ENCODE assay signal across 10 mouse cellular contexts in genomic region chr2:4975807-4976206, GRCm38 (mm10).
DNase-seq lines count a peak whose midpoint lies in the region.
"Had no signal": no experiment of that assay in that cellular context is flagged by ENCODE, and none has a peak within 500 bp of the region (broad histone marks: within the 10 kb centered on the region; RNA-seq: fewer than 3 reads in every experiment).

TSS of gene Ucma (plus strand) at chr2:4976122.

- DNase-seq in cerebellum, postnatal 10 days, result peak; percentile 61 to 81
- no peak for DNase-seq in cerebellum, adult 8-10 months
- peak; percentile 16 for DNase-seq in layer of hippocampus, adult 11-12 months (ENCODE audit: low spot score)
- no peak for DNase-seq in layer of hippocampus, adult 9-10 months (ENCODE audit: low spot score)
- DNase-seq in brain, embryonic 18.5 days (ENCODE audit: low read depth, low spot score), result peak; percentile 20
- peak; percentile 3 to 47 for DNase-seq in left cerebral cortex, adult 9 months (ENCODE audit: low spot score in 2 of 2)
- no peak for DNase-seq in thymus, postnatal 14 days
- no peak for DNase-seq in ovary, postnatal 14 days (ENCODE audit: low spot score)
- DNase-seq: gastrocnemius, postnatal 36 days; heart, postnatal 4 days had no signal

Comparison
In these comparisons a context has a peak if more than half of its experiments do, and no peak if none do; other contexts are left out.
1. DNase-seq: peak in cerebellum, postnatal 10 days (2 of 2), layer of hippocampus, adult 11-12 months (single experiment), brain, embryonic 18.5 days (single experiment) and left cerebral cortex, adult 9 months (2 of 2); none in cerebellum, adult 8-10 months (single experiment), layer of hippocampus, adult 9-10 months (single experiment), thymus, postnatal 14 days (single experiment) and ovary, postnatal 14 days (single experiment).